Mouse (Mus musculus): ENCODE data around the gene Zfp385a.

- TF ChIP-seq NELFE (IDR thresholded peaks at IDR 0.05; ENCODE audit: low read depth, low read length) (no peak), SMC3 (IDR thresholded peaks at IDR 0.05; ENCODE audit: low read depth, low read length) (no peak), GATA1 (IDR thresholded peaks at IDR 0.05; ENCODE audit: low read depth, low read length) (no peak), UBTF (IDR thresholded peaks at IDR 0.05; ENCODE audit: borderline replicate concordance, insufficient read depth, low read depth, low read length) (no peak), CTCF (IDR thresholded peaks at IDR 0.05 in 2 of 3, conservative IDR thresholded peaks at IDR 0.05 in 1 of 3; ENCODE audit: control insufficient read depth in 1 of 3, insufficient read depth in 1 of 3, low read depth in 2 of 3, low read length in 3 of 3, poor library complexity in 1 of 3, severe bottlenecking in 1 of 3) (no peak), POLR2A (IDR thresholded peaks at IDR 0.05; ENCODE audit: control insufficient read depth in 1 of 2, insufficient read depth in 1 of 2, low read depth in 1 of 2, low read length in 2 of 2, poor library complexity in 1 of 2) (no peak), BHLHE40 (IDR thresholded peaks at IDR 0.05; ENCODE audit: borderline replicate concordance, low read depth, low read length) (no peak)
These were observed 28.5 kb upstream of the Zfp385a start for GRCm38 (mm10) chr15:103368179-103368940.

Measured in MEL (cell line).